Mouse (Mus musculus) ES-E14 (cell line): ENCODE measurements around the gene Isy1. TPM values are rescaled to one million over a fixed set of nuclear protein-coding genes. Genes with fewer than 3 reads are reported as not detected.

Experiments
- DNase-seq: peaks from one replicate; pipeline ENCODE4 v3.0.0-alpha.2; 2013; ENCODE audit warnings: low read depth, low spot score
- H3K27ac ChIP-seq: 2 replicates; pipeline ENCODE4 v1.5.1; 2012; ENCODE audit warnings: low read depth, mild to moderate bottlenecking, low read length, moderate library complexity, mixed read lengths; ENCODE audit not compliant: poor library complexity, insufficient read depth, severe bottlenecking
- H3K36me3 ChIP-seq: 2 replicates; pipeline ENCODE4 v1.6.1; 2012; ENCODE audit warnings: mild to moderate bottlenecking, low read length, moderate library complexity, mixed read lengths; ENCODE audit not compliant: control insufficient read depth, poor library complexity, insufficient read depth, severe bottlenecking
- H3K4me1 ChIP-seq, 2 experiments: fragments of 150-350 bp in 1 of 2; sonication (generic) in 1 of 2; 2 replicates each; pipeline ENCODE4 v1.6.1; 2012; ENCODE audit warnings: low read length in 2 of 2, mild to moderate bottlenecking in 1 of 2, mixed read lengths in 1 of 2; ENCODE audit not compliant: control insufficient read depth in 2 of 2, insufficient read depth in 2 of 2, poor library complexity in 1 of 2
- H3K4me3 ChIP-seq, 2 experiments: fragments of 150-350 bp in 1 of 2; sonication (generic) in 1 of 2; 2 replicates each; pipeline ENCODE4 v1.5.1; 2012; ENCODE audit warnings: low read length in 2 of 2, low read depth in 1 of 2, mild to moderate bottlenecking in 1 of 2, mixed read lengths in 1 of 2; ENCODE audit not compliant: insufficient read depth in 1 of 2, poor library complexity in 1 of 2, severe bottlenecking in 1 of 2
- H3K9ac ChIP-seq: 2 replicates; pipeline ENCODE4 v1.6.1; 2012; ENCODE audit warnings: low read depth, mild to moderate bottlenecking, low read length, mixed read lengths; ENCODE audit not compliant: poor library complexity, insufficient read depth, severe bottlenecking
- H3K9me3 ChIP-seq: fragments of 150-350 bp; sonication (generic); 2 replicates; pipeline ENCODE4 v1.6.1; 2012; ENCODE audit warnings: low read depth, mild to moderate bottlenecking, low read length; ENCODE audit not compliant: control insufficient read depth, insufficient read depth
- CHD2 ChIP-seq: IDR thresholded peaks from 2 replicates; pipeline ENCODE4 v1.6.1; 2014; ENCODE audit warnings: mild to moderate bottlenecking, low read depth, low read length, inconsistent platforms
- HCFC1 ChIP-seq: IDR thresholded peaks from 2 replicates; pipeline ENCODE4 v1.6.1; 2012; ENCODE audit warnings: low read length, inconsistent platforms, borderline replicate concordance; ENCODE audit not compliant: insufficient read depth
- MAFK ChIP-seq: IDR thresholded peaks from 2 replicates; pipeline ENCODE4 v1.6.1; 2014; ENCODE audit warnings: mild to moderate bottlenecking, low read depth, low read length, inconsistent platforms; ENCODE audit not compliant: insufficient read depth
- ZC3H11A ChIP-seq: IDR thresholded peaks from 2 replicates; pipeline ENCODE4 v1.6.1; 2012; ENCODE audit warnings: low read depth, mild to moderate bottlenecking, inconsistent platforms, low read length, borderline replicate concordance
- ZNF384 ChIP-seq: IDR thresholded peaks from 2 replicates; pipeline ENCODE4 v1.6.1; 2012; ENCODE audit warnings: low read depth, low read length, inconsistent platforms
- in situ Hi-C, 2 experiments: fragments of 600-800 bp; cut with MboI; formaldehyde crosslinking; loops; one replicate each; pipeline ENCODE4 v1.15.1; 2025; ENCODE audit warnings: low sequenced_read_pairs in 2 of 2, inconsistent platforms in 1 of 2; ENCODE audit not compliant: unreplicated experiment in 2 of 2
- total RNA-seq: library from RNA; depleted of rRNA; stranded (reverse); fragments of 300-350 nt; gene quantifications from 2 replicates; pipeline ENCODE4 v1.2.3, GENCODE M21; 2012

The Isy1 gene
- total RNA-seq, 1 experiment = 48.8 TPM

DNA sequence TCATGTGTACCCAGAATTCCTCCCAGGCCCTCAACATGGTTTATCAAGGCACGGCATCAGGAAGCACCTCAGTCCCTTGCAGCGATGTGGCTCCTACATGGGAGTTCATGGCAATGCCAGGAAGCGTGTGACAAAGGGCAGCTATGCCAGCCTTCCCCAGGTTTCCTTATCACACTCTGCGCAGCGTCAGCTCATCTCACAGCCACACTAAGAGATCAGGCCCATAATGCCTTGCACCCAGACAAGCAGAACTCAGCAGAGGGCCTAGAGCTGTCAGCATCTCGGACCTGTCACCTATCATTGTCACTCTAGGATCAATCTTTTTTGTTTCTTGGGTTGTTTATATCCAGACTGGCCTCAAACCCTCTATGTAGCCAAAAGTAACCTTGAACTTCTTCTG, 39.0 kb downstream of the Isy1 start:
- Histone ChIP-seq H3K9me3 (no peaks in the 10 kb centered on the region), H3K4me3 (no peak overlapping the region), H3K9ac (no peak overlapping the region), H3K36me3 (no peaks in the 10 kb centered on the region), H3K27ac (no peak overlapping the region), H3K4me1 (peaks cover 9 to 19% of the 10 kb centered on the region in 2 experiments)
- no peak for TF ChIP-seq CHD2
- no peak for TF ChIP-seq MAFK
- no peak for TF ChIP-seq HCFC1
- no peak for TF ChIP-seq ZC3H11A
- DNase-seq = no peak
- in situ Hi-C loops = no loop called here

DNA sequence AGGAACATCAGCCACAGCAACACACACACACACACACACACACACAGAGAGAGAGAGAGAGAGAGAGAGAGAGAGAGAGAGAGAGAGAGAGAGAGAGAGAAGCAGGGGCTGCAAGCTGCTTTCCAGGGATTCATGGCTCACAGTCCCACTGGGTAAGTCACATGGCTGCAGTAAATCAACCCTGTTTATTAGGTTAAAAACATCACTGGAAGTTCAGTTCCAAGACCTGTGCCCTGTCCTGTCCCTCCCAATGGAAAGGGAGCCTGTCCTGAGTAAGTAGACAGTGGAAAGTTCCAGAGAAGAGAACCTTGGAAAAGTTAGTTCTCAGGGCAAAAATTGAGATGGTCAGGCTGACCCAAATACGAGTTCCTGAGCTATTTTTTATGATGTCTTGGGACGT, 41.3 kb downstream of the Isy1 start:
- H3K4me3 ChIP-seq = no peak overlapping the region
- no peaks in the 10 kb centered on the region for H3K9me3 ChIP-seq
- no peak overlapping the region for H3K27ac ChIP-seq
- peaks cover 9 to 24% of the 10 kb centered on the region in 2 experiments for H3K4me1 ChIP-seq
- in situ Hi-C loops = no loop called here
- H3K9ac ChIP-seq = no peak overlapping the region
- no peaks in the 10 kb centered on the region; the same call in 1 of the 2 replicates for H3K36me3 ChIP-seq
- no peak for DNase-seq
- TF ChIP-seq MAFK (no peak), CHD2 (no peak), ZC3H11A (no peak), HCFC1 (no peak), ZNF384 (no peak)

DNA sequence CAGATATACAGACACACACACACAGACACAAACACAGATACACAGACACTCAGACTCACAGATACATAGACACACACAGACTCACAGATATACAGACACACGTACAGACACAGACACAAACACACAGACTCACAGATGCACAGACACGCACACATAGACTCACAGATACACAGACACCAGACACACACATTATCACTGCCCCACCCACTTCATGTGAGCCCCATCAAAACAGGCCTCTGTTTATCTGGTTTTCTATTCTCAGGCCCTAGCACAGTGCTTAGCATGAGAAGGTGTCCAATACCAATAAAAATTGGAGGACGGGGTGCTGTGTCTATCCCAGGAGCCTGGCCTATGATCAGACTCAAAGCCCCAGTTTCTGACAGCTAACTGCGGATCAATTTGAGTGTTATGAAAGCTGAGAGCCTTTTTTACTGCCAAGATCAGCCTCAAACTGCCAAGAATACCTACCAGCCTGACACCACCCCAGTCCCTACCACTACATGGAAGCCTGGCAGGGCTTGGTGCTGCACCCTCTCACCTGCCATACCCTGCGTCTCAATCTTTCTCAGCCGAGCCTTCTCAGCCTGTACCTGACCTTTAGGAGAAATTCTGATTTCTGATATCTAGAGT, 42.2 kb downstream of the Isy1 start:
- H3K27ac ChIP-seq = no peak overlapping the region
- no peaks in the 10 kb centered on the region; the same call in 1 of the 2 replicates for H3K36me3 ChIP-seq
- no peaks in the 10 kb centered on the region for H3K9me3 ChIP-seq
- DNase-seq = no peak
- in situ Hi-C loops = no loop called here
- peaks cover 9 to 24% of the 10 kb centered on the region in 2 experiments for H3K4me1 ChIP-seq
- H3K4me3 ChIP-seq = no peak overlapping the region
- no peak for TF ChIP-seq ZNF384
- TF ChIP-seq HCFC1 = no peak
- TF ChIP-seq MAFK = no peak
- TF ChIP-seq ZC3H11A = no peak
- TF ChIP-seq CHD2 = no peak
- H3K9ac ChIP-seq = no peak overlapping the region

DNA sequence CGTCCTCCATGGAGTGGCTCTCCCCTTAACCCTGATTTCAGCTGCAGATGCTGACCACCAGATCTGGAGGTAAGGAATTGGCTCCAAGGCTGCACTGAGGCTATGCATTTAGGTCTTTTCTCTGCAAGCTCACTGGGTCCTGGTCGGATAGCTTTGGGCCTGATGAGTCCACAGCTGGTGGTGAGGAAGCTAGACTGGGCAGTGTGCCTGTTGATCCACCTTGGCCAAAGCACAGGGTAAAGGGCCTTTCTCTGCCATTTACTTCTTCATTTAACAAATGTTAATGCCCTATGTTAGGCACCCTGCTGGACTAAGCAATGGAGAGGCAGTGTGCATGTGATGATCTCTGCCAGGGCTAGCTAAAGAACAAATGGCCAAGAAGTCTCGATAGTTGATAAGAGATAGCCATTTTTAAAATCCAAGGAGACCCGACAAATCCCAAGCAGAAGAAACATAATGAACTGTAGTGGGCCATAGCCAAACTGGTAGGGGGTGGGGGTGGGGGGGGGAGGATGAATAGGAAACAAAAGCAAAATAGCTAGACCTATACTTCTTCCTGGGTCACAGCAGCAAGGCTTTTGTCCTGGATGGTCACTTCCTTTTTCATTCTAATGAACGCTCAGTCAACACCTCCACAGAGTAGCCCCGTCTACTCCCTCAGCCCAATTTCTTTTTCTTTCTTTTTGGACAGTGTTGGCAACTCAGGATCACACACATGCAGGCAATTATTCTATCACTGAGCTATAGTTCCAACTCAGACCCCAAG, 43.0 kb downstream of the Isy1 start:
- Histone ChIP-seq H3K36me3 (no peaks in the 10 kb centered on the region; the same call in 1 of the 2 replicates), H3K9me3 (no peaks in the 10 kb centered on the region), H3K4me1 (peaks cover 9 to 30% of the 10 kb centered on the region in 2 experiments), H3K27ac (no peak overlapping the region; the same call in 1 of the 2 replicates), H3K9ac (no peak overlapping the region), H3K4me3 (no peak overlapping the region)
- peak; percentile 9 for DNase-seq
- in situ Hi-C loops = no loop called here
- TF ChIP-seq ZNF384 (no peak), ZC3H11A (no peak), MAFK (no peak), HCFC1 (no peak), CHD2 (no peak)
